Mouse (Mus musculus) stomach, postnatal 0 days (tissue): Measurements from ENCODE around the gene Calcb. TPM values are rescaled to one million over a fixed set of nuclear protein-coding genes. Genes with fewer than 3 reads are reported as not detected.
"Not testable (repeated sequence)": the region's sequence is repeated elsewhere in the genome, so short reads cannot be mapped to it uniquely, and the experiment has no call there.

ENCODE experiments used
- ATAC-seq: fragments of 200-750 bp; cut with Nextera tagmentation; 2 replicates; pipeline ENCODE4 v1.8.0; 2017; ENCODE audit not compliant: low FRiP score, low TSS enrichment
- DNase-seq: peaks from one replicate; pipeline ENCODE4 v3.0.0-alpha.2; 2016; ENCODE audit warnings: low spot score
- H3K27ac ChIP-seq: fragments of 300-500 bp; sonication (generic); replicated peaks from 2 replicates; pipeline ENCODE4 v1.5.1; 2014; ENCODE audit warnings: mild to moderate bottlenecking, control low read depth
- H3K27me3 ChIP-seq: fragments of 300-500 bp; sonication (generic); 2 replicates; pipeline ENCODE4 v1.6.1; 2014; ENCODE audit warnings: low read length; ENCODE audit not compliant: control insufficient read depth, insufficient read depth
- H3K36me3 ChIP-seq: fragments of 300-500 bp; sonication (generic); 2 replicates; pipeline ENCODE4 v1.6.1; 2014; ENCODE audit warnings: low read length, mixed read lengths; ENCODE audit not compliant: control insufficient read depth, insufficient read depth
- H3K4me1 ChIP-seq: fragments of 300-500 bp; sonication (generic); replicated peaks from 2 replicates; pipeline ENCODE4 v1.6.1; 2014; ENCODE audit warnings: antibody characterized with exemption; ENCODE audit not compliant: control insufficient read depth, insufficient read depth
- H3K4me2 ChIP-seq: fragments of 300-500 bp; sonication (generic); replicated peaks from 2 replicates; pipeline ENCODE4 v1.6.1; 2014; ENCODE audit warnings: low read depth, mild to moderate bottlenecking, control low read depth, moderate library complexity
- H3K4me3 ChIP-seq: fragments of 300-500 bp; sonication (generic); 2 replicates; pipeline ENCODE4 v1.5.1; 2014; ENCODE audit warnings: low read depth, low read length, control low read depth
- H3K9ac ChIP-seq: fragments of 300-500 bp; sonication (generic); 2 replicates; pipeline ENCODE4 v1.6.1; 2014; ENCODE audit warnings: mild to moderate bottlenecking, low read length, control low read depth, mixed read lengths
- H3K9me3 ChIP-seq: fragments of 300-500 bp; sonication (generic); 2 replicates; pipeline ENCODE4 v1.6.1; 2016; ENCODE audit warnings: low read length; ENCODE audit not compliant: control insufficient read depth
- CTCF ChIP-seq: IDR thresholded peaks from 2 replicates; pipeline ENCODE4 v1.5.1; 2016; ENCODE audit warnings: antibody characterized with exemption, low read depth, mild to moderate bottlenecking, moderate library complexity
- EP300 ChIP-seq: optimal IDR thresholded peaks from 2 replicates; pipeline ENCODE3; 2016; ENCODE audit warnings: antibody characterized with exemption
- WGBS: fragments of 180-500 bp; shearing (Covaris S2); extraction: QIAGEN DNeasy Blood & Tissue Kit; methylation state at CpG from one replicate; pipeline ENCODE4 v1.1.7; 2014; 5-methylcytosine and 5-hydroxymethylcytosine counted together
- polyA plus RNA-seq: library from polyadenylated mRNA; unstranded; fragments of >200 nt; fragmentation: Nextera tagmentation; extraction: Ambion mirVana; gene quantifications from 2 replicates; pipeline ENCODE4 v1.2.1, GENCODE M21; 2015

Gene Calcb
- polyA plus RNA-seq, 1 experiment from 2014 or later = 3.7 TPM

DNA sequence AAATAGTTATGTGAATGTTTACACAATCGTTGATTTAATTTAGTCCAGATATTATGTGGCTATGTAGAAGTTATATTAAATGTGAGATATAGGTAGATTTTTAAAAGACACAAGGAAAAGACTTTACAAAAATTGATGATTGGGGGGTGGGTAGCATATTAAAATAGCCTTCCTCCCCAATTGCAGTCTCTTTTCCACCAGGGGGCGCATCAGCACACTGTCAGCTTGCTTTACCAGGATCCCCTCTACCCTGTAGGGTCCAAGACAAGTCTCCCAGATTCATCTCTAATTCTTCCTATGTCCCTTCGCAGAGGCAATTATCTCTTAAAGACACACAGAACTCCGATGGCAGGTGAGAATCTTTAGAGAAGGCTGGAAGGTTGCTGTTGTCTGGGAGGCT, 13.3 kb downstream of the Calcb start:
- peak; percentile 65 for TF ChIP-seq CTCF
- not testable (repeated sequence) for H3K4me1 ChIP-seq, H3K4me2 ChIP-seq, ATAC-seq, H3K27ac ChIP-seq, H3K27me3 ChIP-seq, H3K9ac ChIP-seq, H3K36me3 ChIP-seq, H3K9me3 ChIP-seq, H3K4me3 ChIP-seq
- peak; percentile 11 for DNase-seq
- 36% methylated on average over 4 of the region's 4 CpGs for WGBS

GRCm38 (mm10) chr7:114736256-114736655, 17.8 kb downstream of the Calcb start:
- TF ChIP-seq EP300 (no peak), CTCF (no peak)
- ATAC-seq = no peak
- no peak for DNase-seq

GRCm38 (mm10) chr7:114738166-114738565, 19.7 kb downstream of the Calcb start:
- Histone ChIP-seq H3K27ac (no peak overlapping the region), H3K4me2 (no peak overlapping the region), H3K9me3 (no peaks in the 10 kb centered on the region), H3K9ac (no peak overlapping the region), H3K36me3 (no peaks in the 10 kb centered on the region), H3K27me3 (no peaks in the 10 kb centered on the region), H3K4me1 (no peaks in the 10 kb centered on the region), H3K4me3 (no peak overlapping the region)
- ATAC-seq (no peak), DNase-seq (no peak)
- TF ChIP-seq EP300 = no peak
- no peak for TF ChIP-seq CTCF

More at GRCm38 (mm10) chr7:114736256-114736655, 17.8 kb downstream of the Calcb start:
- Histone ChIP-seq H3K9ac (no peak overlapping the region), H3K4me2 (no peak overlapping the region), H3K36me3 (no peaks in the 10 kb centered on the region), H3K4me1 (no peaks in the 10 kb centered on the region), H3K27ac (no peak overlapping the region), H3K27me3 (no peaks in the 10 kb centered on the region), H3K9me3 (no peaks in the 10 kb centered on the region), H3K4me3 (no peak overlapping the region)
- WGBS = 82% methylated on average over 5 of the region's 5 CpGs

DNA sequence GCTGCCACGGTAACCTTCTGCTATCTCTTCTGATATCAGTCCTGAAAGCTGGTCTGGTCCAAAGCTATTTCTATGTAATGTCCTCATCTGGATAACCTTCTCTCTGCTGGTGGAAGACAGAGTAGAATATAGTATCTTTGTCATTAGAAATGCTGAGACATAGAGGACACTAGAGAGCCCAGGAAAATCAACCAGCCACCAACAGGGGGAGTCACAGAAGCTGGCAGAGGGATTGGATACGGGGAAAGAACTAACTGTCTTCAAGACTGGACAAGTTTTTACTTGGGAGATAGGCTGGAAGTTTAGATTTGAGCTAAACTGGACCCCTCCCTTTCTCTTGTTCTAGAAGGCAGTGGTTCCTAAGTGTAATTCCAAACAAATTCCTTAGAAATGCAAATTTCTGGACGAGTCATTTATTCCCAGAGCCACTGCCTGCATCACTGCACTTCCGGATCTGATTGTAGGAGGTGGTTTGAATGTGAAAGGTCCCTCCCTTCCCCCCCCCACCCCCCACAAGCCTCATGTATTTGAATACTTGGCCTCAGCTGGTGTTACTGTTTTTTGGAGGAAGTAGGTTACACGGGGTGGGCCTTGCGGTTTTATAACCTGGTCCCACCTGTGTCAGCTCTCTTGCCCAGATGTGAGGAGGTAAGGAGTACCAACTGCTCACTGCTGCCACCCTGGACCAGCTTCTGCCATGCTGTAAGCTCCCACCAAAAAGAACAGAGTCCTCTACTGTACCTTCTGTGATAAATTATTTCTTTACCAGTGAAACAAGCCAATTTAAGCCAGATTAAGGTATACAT, 22.1 kb downstream of the Calcb start:
- Histone ChIP-seq H3K4me1 (peaks cover 3% of the 10 kb centered on the region; the same call in 1 of the 2 replicates), H3K9me3 (no peaks in the 10 kb centered on the region), H3K9ac (no peak overlapping the region), H3K27ac (no peak overlapping the region), H3K4me3 (no peak overlapping the region), H3K27me3 (no peaks in the 10 kb centered on the region), H3K4me2 (no peak overlapping the region), H3K36me3 (no peaks in the 10 kb centered on the region)
- TF ChIP-seq EP300 (no peak), CTCF (peak; percentile 61)
- 43% methylated on average over 6 of the region's 6 CpGs for WGBS
- no peak for ATAC-seq
- no peak for DNase-seq

DNA sequence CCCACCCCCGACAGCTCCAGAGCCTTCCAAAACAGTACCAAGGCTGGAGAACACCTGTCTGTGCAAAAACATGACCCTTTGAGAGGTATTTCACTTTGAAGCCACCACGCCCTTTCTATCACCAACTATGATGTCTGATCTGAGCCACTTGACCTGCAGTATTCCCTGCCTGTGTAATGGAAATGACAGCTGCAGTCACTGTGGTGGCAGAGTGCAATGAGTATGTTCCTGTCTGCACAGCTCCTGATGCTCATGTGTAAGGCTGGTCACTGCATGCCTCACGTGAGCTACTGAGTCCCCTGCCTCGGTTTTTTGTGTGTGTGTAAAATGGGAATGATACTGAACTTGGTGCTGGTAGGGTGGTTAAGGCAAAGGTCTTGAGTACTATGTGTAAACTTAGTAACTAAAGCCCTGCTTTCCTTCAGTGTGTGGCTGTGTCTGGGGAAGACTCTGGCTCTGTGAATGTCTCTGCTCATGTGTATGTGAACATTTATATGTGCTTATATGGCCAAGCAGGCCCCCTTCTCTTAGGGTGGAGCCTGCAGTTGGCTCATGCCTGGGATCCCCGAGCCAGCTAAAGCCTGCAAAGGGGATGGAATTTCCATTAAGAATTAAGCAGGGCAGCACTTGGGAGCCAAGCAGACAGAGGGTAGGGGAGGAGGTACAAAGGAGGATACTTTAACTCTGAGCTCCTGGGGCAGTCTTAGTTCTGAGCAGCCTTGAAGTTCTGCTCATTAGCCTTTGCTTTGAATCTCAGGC, 24.8 kb downstream of the Calcb start, which contains the start of gene Insc:
Gene Insc (plus strand): TSS at position 673 of the 759 bp plus-strand sequence.
- Histone ChIP-seq H3K9ac (no peak within 1 kb of the TSS), H3K4me2 (peak within 1 kb of the TSS; percentile 34), H3K4me1 (peaks cover 3% of the 10 kb centered on the region; the same call in 1 of the 2 replicates), H3K4me3 (no peak within 1 kb of the TSS), H3K27me3 (no peaks in the 10 kb centered on the region), H3K9me3 (no peaks in the 10 kb centered on the region), H3K27ac (peak within 1 kb of the TSS; percentile 82), H3K36me3 (no peaks in the 10 kb centered on the region)
- WGBS = 66% methylated on average over 5 of the region's 5 CpGs
- TF ChIP-seq EP300 (no peak), CTCF (no peak)
- ATAC-seq (peak; percentile 75; the same call in 1 of the 2 replicates), DNase-seq (no peak)
